Mouse (Mus musculus): ENCODE results near the gene Dcaf4. TPM values are rescaled to one million over a fixed set of nuclear protein-coding genes. Genes with fewer than 3 reads are reported as not detected.

The Dcaf4 gene
- polyA plus RNA-seq, 1 experiment from 2014 or later = 30.1 TPM

DNA sequence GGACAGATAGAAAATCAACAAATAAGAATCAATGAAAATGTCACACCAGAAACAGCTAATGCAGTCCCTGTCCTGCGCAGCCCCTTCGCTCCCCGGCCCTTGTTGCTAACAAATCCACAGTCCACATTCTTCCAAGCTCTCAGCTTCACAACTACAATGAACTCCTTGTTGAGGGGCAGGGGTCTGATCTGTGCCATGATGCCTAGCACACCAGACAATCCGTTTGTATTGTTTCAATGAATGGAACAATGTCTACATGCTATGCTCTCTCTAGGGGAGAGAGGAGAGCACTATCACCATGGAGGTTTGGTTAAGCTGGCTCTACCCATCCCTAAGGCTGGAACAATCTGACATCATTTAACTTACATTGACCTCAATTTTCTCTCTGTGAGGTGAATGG, 62.5 kb downstream of the Dcaf4 start:
- H3K4me2 ChIP-seq (replicated peaks; ENCODE audit: low read depth, low read length) = no peak overlapping the region
- peaks cover 22% of the 10 kb centered on the region; the same call in 1 of the 2 replicates for H3K36me3 ChIP-seq (ENCODE audit: insufficient read depth, low read length)
- H3K9me3 ChIP-seq (ENCODE audit: low read length) = no peaks in the 10 kb centered on the region
- ATAC-seq (ENCODE audit: low FRiP score, low TSS enrichment) = no peak
- H3K4me3 ChIP-seq (ENCODE audit: low read length) = no peak overlapping the region
- no peak overlapping the region for H3K27ac ChIP-seq (ENCODE audit: low read length)
- H3K27me3 ChIP-seq (ENCODE audit: insufficient read depth, low read length) = no peaks in the 10 kb centered on the region
- WGBS = 92% methylated on average over 4 of the region's 4 CpGs
- peaks cover 2% of the 10 kb centered on the region; the same call in 1 of the 2 replicates for H3K4me1 ChIP-seq (ENCODE audit: insufficient read depth, low read length)
- H3K9ac ChIP-seq (replicated peaks; ENCODE audit: low read length) = no peak overlapping the region

DNA sequence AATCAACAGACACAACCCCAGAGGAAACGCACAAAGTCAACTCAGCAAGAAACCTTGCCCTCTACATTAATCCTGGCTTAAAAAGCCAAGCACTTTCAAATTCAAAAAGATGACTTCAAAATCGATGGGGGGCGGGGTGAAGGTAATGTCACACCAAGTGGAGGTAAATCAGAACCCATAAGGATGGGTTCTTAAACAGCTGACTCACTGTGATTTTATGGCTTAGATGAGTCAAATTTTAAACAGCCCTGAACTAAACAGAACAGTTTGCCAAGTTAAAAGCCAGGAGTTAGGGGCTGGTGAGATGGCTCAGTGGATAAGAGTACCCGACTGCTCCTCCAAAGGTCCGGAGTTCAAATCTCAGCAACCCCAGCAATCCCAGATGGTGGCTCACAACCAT, 66.4 kb downstream of the Dcaf4 start:
- ATAC-seq (ENCODE audit: low FRiP score, low TSS enrichment) = no peak
- no peaks in the 10 kb centered on the region for H3K27me3 ChIP-seq (ENCODE audit: insufficient read depth, low read length)
- peaks cover 27% of the 10 kb centered on the region; the same call in 1 of the 2 replicates for H3K36me3 ChIP-seq (ENCODE audit: insufficient read depth, low read length)
- no peak overlapping the region for H3K27ac ChIP-seq (ENCODE audit: low read length)
- no peak overlapping the region for H3K9ac ChIP-seq (replicated peaks; ENCODE audit: low read length)
- H3K4me2 ChIP-seq (replicated peaks; ENCODE audit: low read depth, low read length) = no peak overlapping the region
- H3K9me3 ChIP-seq (ENCODE audit: low read length) = no peaks in the 10 kb centered on the region; the same call in 1 of the 2 replicates
- H3K4me3 ChIP-seq (ENCODE audit: low read length) = no peak overlapping the region
- WGBS = 95% methylated on average over 5 of the region's 5 CpGs
- no peaks in the 10 kb centered on the region; the same call in 1 of the 2 replicates for H3K4me1 ChIP-seq (ENCODE audit: insufficient read depth, low read length)

Other genes with a start within 250 kb of the Dcaf4 start
- 12.2 and 14.3 TPM in 2 replicates for gene Dpf3, start 32.8 kb upstream of the Dcaf4 start, polyA plus RNA-seq (2015; fragmentation: Nextera tagmentation; extraction: Ambion mirVana)
- 20.8 and 23.6 TPM in 2 replicates for gene Zfyve1, start 76.8 kb downstream of the Dcaf4 start, polyA plus RNA-seq (2015; fragmentation: Nextera tagmentation; extraction: Ambion mirVana)
- 223 and 269 TPM in 2 replicates for gene Rbm25, start 110.8 kb downstream of the Dcaf4 start, polyA plus RNA-seq (2015; fragmentation: Nextera tagmentation; extraction: Ambion mirVana)
- 70.0 and 72.7 TPM in 2 replicates for gene Psen1, start 167.7 kb downstream of the Dcaf4 start, polyA plus RNA-seq (2015; fragmentation: Nextera tagmentation; extraction: Ambion mirVana)
- gene Papln, start 243.2 kb downstream of the Dcaf4 start, polyA plus RNA-seq (2015; fragmentation: Nextera tagmentation; extraction: Ambion mirVana) = 2.7 and 3.0 TPM in 2 replicates

Measured in kidney, embryonic 16.5 days (tissue).